Mouse (Mus musculus) layer of hippocampus, adult 2 months (tissue): ENCODE measurements around the gene Mcpt4. TPM values are rescaled to one million over a fixed set of nuclear protein-coding genes. Genes with fewer than 3 reads are reported as not detected.
"Not testable (repeated sequence)": the region's sequence is repeated elsewhere in the genome, so short reads cannot be mapped to it uniquely, and the experiment has no call there.

Experiments used
- DNase-seq, 2 experiments: peaks; one replicate each; pipeline ENCODE4 v3.0.0; 2022; ENCODE audit warnings: low spot score in 2 of 2
- H3K27ac ChIP-seq: fragments of 200-600 bp; 2 replicates; pipeline ENCODE4 v1.8.1; 2022
- H3K4me3 ChIP-seq: fragments of 200-600 bp; 2 replicates; pipeline ENCODE4 v1.8.1; 2022; ENCODE audit warnings: mild to moderate bottlenecking
- CTCF ChIP-seq: fragments of 200-600 bp; conservative IDR thresholded peaks from 2 replicates; pipeline ENCODE4 v1.8.1; 2022; ENCODE audit warnings: antibody characterized with exemption, mild to moderate bottlenecking, moderate library complexity
- long read RNA-seq, 2 experiments: library from polyadenylated mRNA; stranded (forward); transcript quantifications; one replicate each; pipeline ENCODE4 v2.0.0; 2021; ENCODE audit warnings: borderline mapping rate in 2 of 2
- total RNA-seq, 2 experiments: library from RNA; stranded (reverse); gene quantifications; 2 replicates each; pipeline ENCODE4 v1.2.3; 2021

Mcpt4 gene
- under 1 TPM; 0.54 to 1.00 TPM for total RNA-seq
- long read RNA-seq, experiment 1, result 0 reads
- long read RNA-seq, experiment 2, result 0 reads

DNA sequence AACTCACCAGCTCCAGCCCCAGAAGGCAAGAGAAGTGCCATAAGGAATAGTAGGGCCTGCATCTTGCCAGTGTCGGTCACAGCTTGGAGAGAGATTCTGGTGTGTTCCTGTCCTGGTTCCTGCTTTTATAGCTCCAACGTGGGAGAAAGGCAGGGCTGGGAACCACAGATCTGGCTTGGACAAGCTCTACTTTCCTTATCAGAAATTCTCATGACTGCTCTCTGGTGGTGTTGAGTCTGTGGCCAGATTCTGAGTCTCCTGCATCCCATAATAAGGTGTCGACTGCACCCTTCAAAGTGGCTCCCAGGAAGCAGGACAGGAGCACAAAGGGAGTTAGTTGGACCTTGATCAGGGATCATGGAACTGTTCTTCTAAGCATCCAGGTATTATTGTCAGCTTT lies at the start of gene Mcpt4:
Mcpt4 (minus strand) TSS at position 101 of the 400 bp plus-strand sequence.
- H3K4me3 ChIP-seq, H3K27ac ChIP-seq, DNase-seq: not testable (repeated sequence)

DNA sequence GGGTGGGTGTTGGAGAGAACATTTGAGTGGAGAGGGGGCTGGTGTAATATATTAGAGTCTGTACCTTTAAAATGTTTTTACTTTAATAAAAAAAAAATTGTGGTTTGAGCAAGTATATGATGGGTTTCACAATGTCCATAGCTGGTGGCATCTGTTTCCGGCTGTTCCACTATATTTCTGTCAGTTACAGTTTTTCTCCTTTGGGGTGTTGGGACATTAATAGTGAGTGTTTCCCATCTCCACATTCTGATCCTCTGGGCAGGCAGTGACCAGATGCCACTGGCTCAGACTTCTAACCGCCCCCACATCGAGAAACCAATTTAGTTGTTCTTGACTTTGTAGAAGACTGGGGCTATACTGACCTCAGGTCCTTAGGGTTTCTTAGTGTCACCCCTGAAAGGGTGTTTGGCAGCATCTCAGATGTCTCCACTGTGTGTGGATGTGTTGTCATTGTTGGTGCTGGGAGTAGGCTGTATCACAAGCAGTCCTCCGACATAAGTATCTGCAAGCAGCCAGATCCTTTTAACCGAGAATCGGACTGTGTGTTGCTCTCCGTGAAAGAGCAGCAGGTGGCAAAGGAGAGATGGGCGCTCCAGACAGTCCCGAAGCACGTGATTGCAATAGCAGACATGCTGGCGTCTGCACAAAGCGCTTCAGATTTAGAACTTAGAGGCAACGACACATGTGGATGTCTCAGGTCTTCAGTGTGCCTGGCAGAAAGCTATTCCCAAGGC lies 43.5 kb upstream of the Mcpt4 start:
- no peak for DNase-seq
- H3K27ac ChIP-seq, result no peak overlapping the region
- no peak overlapping the region; the same call in 1 of the 2 replicates for H3K4me3 ChIP-seq
- no peak for TF ChIP-seq CTCF

GRCm38 (mm10) chr14:56105016-56105415 lies 42.9 kb upstream of the Mcpt4 start:
- no peak overlapping the region for H3K4me3 ChIP-seq
- TF ChIP-seq CTCF, result no peak
- DNase-seq, result no peak
- H3K27ac ChIP-seq, result no peak overlapping the region

GRCm38 (mm10) chr14:56103452-56103851 lies 41.3 kb upstream of the Mcpt4 start:
- TF ChIP-seq CTCF, result no peak
- H3K4me3 ChIP-seq, result no peak overlapping the region
- 0 out of 2 replicates have a peak overlapping the region, but pooled peaks have one; percentile 28 for H3K27ac ChIP-seq
- no peak for DNase-seq

DNA sequence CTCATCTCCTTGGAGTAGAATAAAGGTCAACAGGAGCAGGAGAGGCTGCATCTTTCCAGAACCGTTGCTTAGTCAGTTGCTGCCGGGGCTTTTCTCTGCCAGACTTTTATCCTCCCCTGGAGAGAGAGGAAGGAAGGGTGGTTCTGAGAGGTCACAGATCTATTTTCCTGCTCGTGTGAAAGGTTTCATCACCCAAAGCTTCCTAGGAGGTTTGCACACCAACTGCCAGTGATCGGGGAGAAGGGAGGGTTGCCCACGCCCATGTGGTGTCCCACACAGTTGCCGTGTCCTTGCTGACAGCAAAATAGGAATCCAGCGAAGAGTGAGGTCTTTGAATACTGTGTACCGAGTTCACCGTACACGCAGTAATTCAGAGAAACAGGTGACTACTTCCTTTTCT lies 40.3 kb upstream of the Mcpt4 start, which contains the start of gene Ctsg:
Ctsg (minus strand) TSS at position 189 of the 400 bp plus-strand sequence.
- Histone ChIP-seq H3K27ac (0 out of 2 replicates have a peak within 1 kb of the TSS, but pooled peaks have one; percentile 28), H3K4me3 (no peak within 1 kb of the TSS)
- no peak for TF ChIP-seq CTCF
- DNase-seq, result no peak

- Histone ChIP-seq H3K27ac (no peak overlapping the region), H3K4me3 (no peak overlapping the region)
- no peak for DNase-seq
- peak; percentile 68 for TF ChIP-seq CTCF
These were observed 36.8 kb upstream of the Mcpt4 start for GRCm38 (mm10) chr14:56098940-56099339.

DNA sequence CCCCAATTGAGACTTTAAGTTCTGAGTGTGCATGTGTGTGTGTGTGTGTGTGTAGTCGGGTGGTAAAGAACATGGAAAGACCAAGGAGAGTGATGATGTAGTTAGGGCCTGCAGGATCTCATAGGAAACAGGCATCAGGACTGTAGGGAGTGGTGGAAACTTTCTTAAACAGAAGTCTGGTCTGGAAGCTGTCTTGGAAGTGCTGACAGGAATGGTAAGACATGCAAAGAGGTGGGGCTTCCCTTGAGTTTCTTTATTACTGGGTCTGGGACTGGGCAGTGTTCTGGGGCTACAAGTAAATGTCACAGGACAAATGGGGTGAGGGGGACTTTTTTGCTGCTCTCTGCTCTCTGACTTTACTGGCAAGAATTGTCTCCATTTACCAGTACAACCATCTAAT lies 35.5 kb upstream of the Mcpt4 start:
- H3K4me3 ChIP-seq, result no peak overlapping the region
- DNase-seq, result no peak
- no peak overlapping the region for H3K27ac ChIP-seq
- no peak for TF ChIP-seq CTCF

GRCm38 (mm10) chr14:56093353-56093752 lies 31.2 kb upstream of the Mcpt4 start:
- DNase-seq, result no peak
- TF ChIP-seq CTCF, result no peak
- no peak overlapping the region for H3K4me3 ChIP-seq
- H3K27ac ChIP-seq, result no peak overlapping the region

GRCm38 (mm10) chr14:56086711-56087110 lies 24.6 kb upstream of the Mcpt4 start:
- Histone ChIP-seq H3K4me3 (no peak overlapping the region), H3K27ac (no peak overlapping the region)
- DNase-seq, result no peak
- TF ChIP-seq CTCF, result no peak

GRCm38 (mm10) chr14:56085167-56085566 lies 23.1 kb upstream of the Mcpt4 start, which contains the start of gene Mcpt8:
Gene Mcpt8, minus strand, starts transcription at chr14:56085273.
- TF ChIP-seq CTCF, result no peak
- Histone ChIP-seq H3K27ac (no peak within 1 kb of the TSS), H3K4me3 (no peak within 1 kb of the TSS)
- DNase-seq, result no peak

DNA sequence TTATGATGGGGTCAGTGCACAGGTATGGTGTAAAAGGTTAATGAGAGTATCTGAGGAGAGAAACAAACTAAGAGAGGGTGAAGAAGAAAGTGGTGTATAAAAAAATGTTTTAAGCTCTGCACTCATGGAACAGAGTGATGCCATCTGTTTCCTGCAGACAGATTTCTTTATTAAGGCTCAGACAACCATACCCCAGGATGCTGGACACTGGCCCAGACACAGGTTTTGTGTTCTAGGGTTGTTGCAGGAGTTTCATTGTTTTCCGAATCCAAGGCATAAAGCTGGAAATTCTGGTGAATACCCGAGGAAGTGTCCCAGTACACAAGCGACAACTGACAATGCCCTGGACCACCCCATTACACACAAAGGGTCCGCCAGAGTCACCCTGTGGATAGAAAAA lies 19.9 kb upstream of the Mcpt4 start:
- no peak overlapping the region for H3K4me3 ChIP-seq
- no peak overlapping the region for H3K27ac ChIP-seq
- DNase-seq, result no peak
- TF ChIP-seq CTCF, result no peak

- Histone ChIP-seq H3K27ac (no peak overlapping the region), H3K4me3 (no peak overlapping the region)
- TF ChIP-seq CTCF, result no peak
- no peak for DNase-seq
These were observed 4.4 kb downstream of the Mcpt4 start for GRCm38 (mm10) chr14:56057722-56058121.

- no peak overlapping the region for H3K4me3 ChIP-seq
- TF ChIP-seq CTCF, result peak; percentile 24; the same call in 1 of the 2 replicates
- DNase-seq, result no peak
- no peak overlapping the region for H3K27ac ChIP-seq
These were observed 6.7 kb downstream of the Mcpt4 start for GRCm38 (mm10) chr14:56055408-56055807.

GRCm38 (mm10) chr14:56041792-56042191 lies 20.3 kb downstream of the Mcpt4 start, which contains the start of gene Mcpt2:
Gene Mcpt2, plus strand, starts transcription at chr14:56042041.
- not testable (repeated sequence) for DNase-seq, H3K4me3 ChIP-seq, H3K27ac ChIP-seq
